Mouse (Mus musculus) stomach, embryonic 16.5 days (tissue): ENCODE data around the gene Col17a1. TPM values are rescaled to one million over a fixed set of nuclear protein-coding genes. Genes with fewer than 3 reads are reported as not detected.

Source experiments
- ATAC-seq: fragments of 200-750 bp; cut with Nextera tagmentation; 2 replicates; pipeline ENCODE4 v1.8.0; 2017; ENCODE audit warnings: moderate number of reproducible peaks, moderate TSS enrichment; ENCODE audit not compliant: insufficient read depth, low FRiP score
- H3K27ac ChIP-seq: fragments of 300-500 bp; sonication (generic); 2 replicates; pipeline ENCODE4 v1.5.1; 2014; ENCODE audit warnings: low read length
- H3K27me3 ChIP-seq: fragments of 300-500 bp; sonication (generic); 2 replicates; pipeline ENCODE4 v1.6.1; 2014; ENCODE audit warnings: low read length, control low read depth, mixed read lengths; ENCODE audit not compliant: control insufficient read depth, insufficient read depth
- H3K36me3 ChIP-seq: fragments of 300-500 bp; sonication (generic); 2 replicates; pipeline ENCODE4 v1.6.1; 2014; ENCODE audit warnings: low read length; ENCODE audit not compliant: control insufficient read depth, insufficient read depth
- H3K4me1 ChIP-seq: fragments of 300-500 bp; sonication (generic); 2 replicates; pipeline ENCODE4 v1.6.1; 2014; ENCODE audit warnings: low read length, control low read depth, mixed read lengths; ENCODE audit not compliant: control insufficient read depth, insufficient read depth
- H3K4me2 ChIP-seq: fragments of 300-500 bp; sonication (generic); 2 replicates; pipeline ENCODE4 v1.6.1; 2014; ENCODE audit warnings: low read depth, low read length, mixed read lengths
- H3K4me3 ChIP-seq: fragments of 300-500 bp; sonication (generic); replicated peaks from 2 replicates; pipeline ENCODE4 v1.5.1; 2014; ENCODE audit warnings: mild to moderate bottlenecking, low read length
- H3K9ac ChIP-seq: fragments of 300-500 bp; sonication (generic); 2 replicates; pipeline ENCODE4 v1.6.1; 2014; ENCODE audit warnings: low read length
- H3K9me3 ChIP-seq: fragments of 300-500 bp; sonication (generic); replicated peaks from 2 replicates; pipeline ENCODE4 v1.6.1; 2016; ENCODE audit warnings: low read length, control low read depth; ENCODE audit not compliant: control insufficient read depth
- WGBS: fragments of 180-500 bp; shearing (Covaris S2); extraction: QIAGEN DNeasy Blood & Tissue Kit; methylation state at CpG from one replicate; pipeline ENCODE4 v1.1.7; 2014; 5-methylcytosine and 5-hydroxymethylcytosine counted together
- polyA plus RNA-seq: library from polyadenylated mRNA; unstranded; fragments of >200 nt; fragmentation: Nextera tagmentation; extraction: Ambion mirVana; gene quantifications from 2 replicates; pipeline ENCODE4 v1.2.1, GENCODE M21; 2015

Gene Col17a1
- polyA plus RNA-seq, 1 experiment from 2014 or later = 12.8 TPM

DNA sequence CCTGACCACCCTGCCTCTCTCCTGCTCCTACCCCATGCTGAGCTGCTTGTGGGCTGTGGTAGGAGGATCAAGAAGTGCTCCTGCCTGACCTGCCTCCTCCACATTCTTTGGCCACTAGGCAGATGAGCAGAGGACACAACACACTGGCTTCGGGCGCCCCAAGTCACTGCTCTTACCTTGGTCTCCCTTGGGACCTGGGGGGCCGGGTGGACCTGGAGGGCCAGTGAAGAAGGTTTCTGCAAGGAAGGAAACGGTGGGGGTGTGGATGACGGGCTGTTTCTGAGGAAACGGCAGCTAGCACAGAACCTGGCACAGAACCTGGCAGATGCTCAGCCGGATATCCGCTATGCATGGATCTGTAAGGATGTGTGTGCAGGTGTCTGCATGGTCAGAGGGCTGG, 38.7 kb downstream of the Col17a1 start:
- Histone ChIP-seq H3K4me1 (0 out of 2 replicates have a peak, but pooled peaks cover 7% of the 10 kb centered on the region), H3K4me2 (no peak overlapping the region), H3K36me3 (no peaks in the 10 kb centered on the region; the same call in 1 of the 2 replicates), H3K9ac (no peak overlapping the region), H3K27me3 (no peaks in the 10 kb centered on the region), H3K4me3 (no peak overlapping the region), H3K9me3 (no peaks in the 10 kb centered on the region), H3K27ac (no peak overlapping the region)
- no peak for ATAC-seq
- WGBS = 81% methylated on average over 8 of the region's 8 CpGs

- WGBS = 70% methylated on average over 8 of the region's 8 CpGs
- Histone ChIP-seq H3K27me3 (no peaks in the 10 kb centered on the region), H3K4me3 (no peak overlapping the region), H3K36me3 (no peaks in the 10 kb centered on the region; the same call in 1 of the 2 replicates), H3K4me2 (no peak overlapping the region), H3K4me1 (0 out of 2 replicates have a peak, but pooled peaks cover 7% of the 10 kb centered on the region), H3K9me3 (no peaks in the 10 kb centered on the region), H3K27ac (no peak overlapping the region), H3K9ac (no peak overlapping the region)
- ATAC-seq = no peak
These were observed 39.6 kb downstream of the Col17a1 start for GRCm38 (mm10) chr19:47652255-47652654.

- no peaks in the 10 kb centered on the region for H3K27me3 ChIP-seq
- no peak overlapping the region for H3K27ac ChIP-seq
- no peak overlapping the region for H3K4me3 ChIP-seq
- H3K4me2 ChIP-seq = no peak overlapping the region
- WGBS = 79% methylated on average over 5 of the region's 5 CpGs
- H3K9ac ChIP-seq = no peak overlapping the region
- H3K36me3 ChIP-seq = no peaks in the 10 kb centered on the region; the same call in 1 of the 2 replicates
- no peak for ATAC-seq
- no peaks in the 10 kb centered on the region for H3K9me3 ChIP-seq
- H3K4me1 ChIP-seq = 0 out of 2 replicates have a peak, but pooled peaks cover 6% of the 10 kb centered on the region
These were observed 40.8 kb downstream of the Col17a1 start for GRCm38 (mm10) chr19:47651160-47651480.

GRCm38 (mm10) chr19:47650366-47651159, 41.3 kb downstream of the Col17a1 start:
- Histone ChIP-seq H3K4me3 (no peak overlapping the region), H3K9ac (no peak overlapping the region), H3K9me3 (no peaks in the 10 kb centered on the region), H3K4me1 (0 out of 2 replicates have a peak, but pooled peaks cover 4% of the 10 kb centered on the region), H3K36me3 (no peaks in the 10 kb centered on the region; the same call in 1 of the 2 replicates), H3K27ac (no peak overlapping the region), H3K27me3 (no peaks in the 10 kb centered on the region), H3K4me2 (no peak overlapping the region)
- ATAC-seq = no peak
- 86% methylated on average over 16 of the region's 16 CpGs for WGBS

- Histone ChIP-seq H3K4me2 (no peak overlapping the region), H3K4me3 (no peak overlapping the region), H3K9me3 (no peaks in the 10 kb centered on the region), H3K27ac (no peak overlapping the region), H3K36me3 (no peaks in the 10 kb centered on the region; the same call in 1 of the 2 replicates), H3K9ac (no peak overlapping the region), H3K27me3 (no peaks in the 10 kb centered on the region), H3K4me1 (no peaks in the 10 kb centered on the region)
- WGBS = 89% methylated on average over 6 of the region's 6 CpGs
- no peak for ATAC-seq
These were observed 42.8 kb downstream of the Col17a1 start for GRCm38 (mm10) chr19:47649071-47649470.

GRCm38 (mm10) chr19:47646508-47647120, 45.3 kb downstream of the Col17a1 start:
- no peaks in the 10 kb centered on the region for H3K9me3 ChIP-seq
- no peak overlapping the region for H3K9ac ChIP-seq
- no peak overlapping the region for H3K4me2 ChIP-seq
- no peak overlapping the region for H3K4me3 ChIP-seq
- H3K27me3 ChIP-seq = no peaks in the 10 kb centered on the region
- 80% methylated on average over 6 of the region's 6 CpGs for WGBS
- H3K36me3 ChIP-seq = no peaks in the 10 kb centered on the region; the same call in 1 of the 2 replicates
- H3K27ac ChIP-seq = no peak overlapping the region
- ATAC-seq = no peak
- no peaks in the 10 kb centered on the region for H3K4me1 ChIP-seq

GRCm38 (mm10) chr19:47645583-47645982, 46.3 kb downstream of the Col17a1 start:
- WGBS = 64% methylated on average over 6 of the region's 6 CpGs
- no peaks in the 10 kb centered on the region for H3K4me1 ChIP-seq
- no peaks in the 10 kb centered on the region for H3K27me3 ChIP-seq
- no peaks in the 10 kb centered on the region for H3K9me3 ChIP-seq
- no peak overlapping the region for H3K4me3 ChIP-seq
- ATAC-seq = no peak
- no peak overlapping the region for H3K27ac ChIP-seq
- no peak overlapping the region for H3K4me2 ChIP-seq
- no peak overlapping the region for H3K9ac ChIP-seq
- H3K36me3 ChIP-seq = no peaks in the 10 kb centered on the region; the same call in 1 of the 2 replicates

DNA sequence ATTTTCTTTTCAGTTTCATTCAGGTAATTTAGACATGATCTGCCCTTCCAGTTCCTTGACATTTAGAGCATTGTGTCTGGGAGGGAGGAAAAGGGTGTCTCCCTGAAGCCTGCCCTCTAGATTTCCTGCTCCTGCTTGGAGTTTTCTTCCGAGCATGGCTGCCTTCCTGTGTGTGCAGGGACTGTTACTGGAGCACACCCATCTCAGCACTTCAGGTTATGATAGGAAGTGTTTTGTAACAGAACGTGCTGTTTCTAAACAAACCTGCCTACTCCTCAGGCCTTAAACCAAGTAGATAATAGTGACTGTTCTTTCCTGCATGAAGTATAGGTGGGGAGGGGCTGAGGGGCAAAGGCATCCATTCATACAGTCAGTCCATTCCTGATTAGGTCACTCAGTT, 48.0 kb downstream of the Col17a1 start:
- H3K36me3 ChIP-seq = 0 out of 2 replicates have a peak, but pooled peaks cover 6% of the 10 kb centered on the region
- no peak overlapping the region for H3K4me3 ChIP-seq
- H3K9me3 ChIP-seq = no peaks in the 10 kb centered on the region
- ATAC-seq = no peak
- no peak overlapping the region for H3K27ac ChIP-seq
- no peaks in the 10 kb centered on the region for H3K4me1 ChIP-seq
- WGBS = 46% methylated on average over 2 of the region's 2 CpGs
- H3K4me2 ChIP-seq = no peak overlapping the region
- H3K27me3 ChIP-seq = no peaks in the 10 kb centered on the region
- H3K9ac ChIP-seq = no peak overlapping the region

DNA sequence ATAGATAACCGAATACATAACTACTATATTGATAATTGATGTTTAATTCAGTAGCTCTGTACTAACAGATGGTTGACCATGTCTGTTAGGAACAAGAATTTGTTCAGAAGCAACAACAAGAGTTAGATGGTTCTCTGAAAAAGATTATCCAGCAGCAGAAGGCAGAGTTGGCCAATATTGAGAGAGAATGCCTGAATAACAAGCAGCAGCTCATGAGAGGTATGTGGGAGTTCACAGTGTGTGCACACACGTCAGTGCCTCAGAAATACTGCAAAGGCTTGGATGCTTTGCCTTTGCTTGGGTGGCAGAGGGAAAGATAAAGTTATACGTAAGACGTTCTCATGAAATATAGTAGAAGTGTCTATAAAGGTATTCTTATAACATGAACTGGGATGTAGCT, 56.5 kb downstream of the Col17a1 start:
- Histone ChIP-seq H3K4me3 (no peak overlapping the region), H3K4me2 (no peak overlapping the region), H3K36me3 (peaks cover 11% of the 10 kb centered on the region; the same call in 1 of the 2 replicates), H3K27me3 (no peaks in the 10 kb centered on the region), H3K9me3 (no peaks in the 10 kb centered on the region), H3K4me1 (peaks cover 3% of the 10 kb centered on the region; the same call in 1 of the 2 replicates), H3K9ac (no peak overlapping the region), H3K27ac (no peak overlapping the region)
- ATAC-seq = no peak
- 87% methylated on average over 4 of the region's 4 CpGs for WGBS
